Mouse (Mus musculus) urinary bladder, postnatal 4 days (tissue): ENCODE results near the gene Tagln2.

Experiments
- DNase-seq, 2 experiments: peaks; one replicate each; pipeline ENCODE4 v3.0.0; 2021 to 2022; ENCODE audit warnings: low spot score in 2 of 2

The Tagln2 gene

GRCm38 (mm10) chr1:172499765-172500441, at the start of gene Tagln2:
Gene Tagln2, plus strand, starts transcription at chr1:172500047.
- peak; percentile 86 to 87 for DNase-seq

DNA sequence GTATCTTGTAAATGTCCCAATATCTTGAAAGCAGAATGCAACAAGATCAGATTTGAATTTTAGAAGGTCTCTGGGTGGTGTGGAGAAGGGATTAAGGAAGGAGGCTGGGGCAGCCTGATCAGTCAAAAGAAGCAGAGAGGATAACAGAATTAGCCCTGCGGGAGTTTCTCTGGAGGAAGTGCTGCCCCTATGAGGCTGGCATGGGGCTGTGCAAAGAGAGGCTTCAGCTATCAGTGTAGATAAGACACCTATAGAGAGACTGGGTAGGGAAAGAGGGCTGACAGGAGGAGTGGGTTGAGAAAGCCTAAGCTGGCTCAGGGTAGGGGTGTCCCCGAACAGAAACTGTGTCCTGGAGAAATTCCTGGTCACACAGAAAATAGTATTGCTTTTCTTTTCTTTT, 49.6 kb upstream of the Tagln2 start:
- DNase-seq = no peak

- DNase-seq = no peak
Observed at GRCm38 (mm10) chr1:172450848-172451470, 48.9 kb upstream of the Tagln2 start.

GRCm38 (mm10) chr1:172452911-172453310, 46.9 kb upstream of the Tagln2 start:
- DNase-seq = no peak

DNA sequence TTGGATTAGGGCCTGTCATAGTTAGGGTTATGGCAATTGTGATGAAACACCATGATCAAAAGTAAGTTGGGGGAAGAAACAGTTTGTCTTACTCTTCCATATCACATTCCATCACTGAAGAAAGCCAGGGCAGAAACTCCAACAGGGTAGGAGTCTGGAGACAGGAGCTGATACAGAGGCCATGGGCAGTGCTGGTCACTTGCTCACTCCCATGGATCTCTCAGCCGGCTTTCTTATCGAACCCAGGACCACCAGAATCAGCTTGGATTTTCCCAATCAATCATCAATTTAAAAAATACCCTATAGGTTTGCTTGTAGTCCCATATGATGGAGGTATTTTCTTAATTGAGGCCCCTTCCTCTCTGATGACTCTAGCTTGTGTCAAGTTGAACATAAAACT, 46.0 kb upstream of the Tagln2 start:
- DNase-seq = no peak

DNA sequence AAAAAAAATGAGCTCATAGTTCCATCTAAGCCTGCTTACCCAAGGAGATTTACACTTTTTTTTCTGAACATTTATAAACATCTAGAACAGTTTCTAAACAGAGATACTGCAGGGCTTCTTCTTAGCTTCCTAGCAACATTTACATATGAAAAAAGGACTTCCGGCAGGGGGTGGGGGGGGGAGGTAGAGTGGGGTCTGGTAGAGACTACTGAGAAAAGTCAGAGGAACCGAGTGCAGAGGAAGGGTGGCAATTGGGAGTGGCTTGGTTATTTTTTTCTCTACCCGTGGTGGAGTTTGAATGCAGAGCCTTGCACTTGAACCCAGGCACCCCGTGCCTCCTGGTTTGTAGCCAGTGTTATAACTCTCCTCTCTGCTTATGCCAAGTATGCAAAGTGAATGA, 44.4 kb upstream of the Tagln2 start:
- no peak for DNase-seq

GRCm38 (mm10) chr1:172456001-172456677, 43.7 kb upstream of the Tagln2 start:
- DNase-seq = no peak

GRCm38 (mm10) chr1:172457196-172457595, 42.7 kb upstream of the Tagln2 start:
- DNase-seq = no peak

DNA sequence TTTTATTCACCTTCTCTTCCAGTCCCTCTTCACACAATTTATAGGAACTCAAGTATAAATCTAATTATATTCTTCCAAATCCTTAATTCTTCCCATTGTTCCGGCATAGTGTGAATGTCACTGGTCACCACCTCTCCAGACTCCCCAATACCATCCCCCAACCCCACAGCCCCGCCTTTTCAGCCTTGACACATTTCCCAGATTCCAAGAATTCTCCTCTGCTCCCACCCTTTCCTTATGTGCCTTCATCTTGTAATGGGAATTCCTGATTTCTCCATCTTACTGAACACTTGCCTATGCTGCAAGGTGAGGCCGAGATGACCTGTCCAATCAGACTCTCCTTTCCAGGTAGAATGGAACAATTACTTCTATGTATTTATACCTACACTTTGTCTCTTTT, 41.8 kb upstream of the Tagln2 start:
- DNase-seq = no peak

- DNase-seq = no peak
Observed at GRCm38 (mm10) chr1:172461602-172462001, 38.2 kb upstream of the Tagln2 start.

DNA sequence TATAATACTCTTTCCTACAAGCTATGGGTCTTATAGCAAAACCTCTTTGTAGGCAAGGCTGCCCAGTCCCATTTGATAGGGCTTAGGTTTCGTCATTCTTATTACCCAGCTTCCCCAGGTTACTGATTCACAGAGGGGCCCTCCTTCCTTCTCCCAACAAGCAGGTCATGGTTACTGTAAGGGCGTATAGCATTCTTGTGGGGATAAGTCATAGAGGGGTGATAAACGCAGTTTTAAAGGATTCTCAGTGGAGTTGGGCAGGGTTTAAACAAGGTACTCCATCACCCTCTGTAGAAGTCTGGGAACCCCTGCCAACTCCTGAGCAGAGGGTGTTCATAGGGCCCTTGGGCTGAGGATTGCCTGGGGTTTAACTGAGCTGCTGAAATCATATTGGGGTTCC, 37.3 kb upstream of the Tagln2 start:
- DNase-seq = no peak

GRCm38 (mm10) chr1:172463387-172464333, 36.2 kb upstream of the Tagln2 start:
- no peak for DNase-seq

GRCm38 (mm10) chr1:172468301-172468877, 31.5 kb upstream of the Tagln2 start:
- DNase-seq = no peak

DNA sequence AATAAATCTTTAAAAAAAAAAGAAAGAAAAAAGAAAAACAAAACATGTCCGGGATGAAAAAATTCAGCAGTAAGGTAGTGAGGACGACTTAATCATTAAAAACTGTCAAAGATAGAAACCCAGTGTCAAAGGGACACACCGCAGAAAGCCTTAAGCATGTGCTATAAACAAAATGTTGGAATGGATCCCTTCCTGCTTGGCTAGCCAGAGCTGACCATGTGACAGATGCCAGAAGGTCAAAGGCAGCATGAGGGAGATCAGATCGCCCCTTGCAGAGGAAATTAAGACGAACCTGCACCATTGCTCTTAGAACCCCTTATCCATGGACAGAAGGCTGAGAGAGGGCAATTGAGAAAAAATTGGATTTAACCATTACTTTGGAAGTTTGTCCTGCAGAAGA, 30.5 kb upstream of the Tagln2 start:
- no peak for DNase-seq

- DNase-seq = no peak
Observed at GRCm38 (mm10) chr1:172469810-172470448, 29.9 kb upstream of the Tagln2 start.

DNA sequence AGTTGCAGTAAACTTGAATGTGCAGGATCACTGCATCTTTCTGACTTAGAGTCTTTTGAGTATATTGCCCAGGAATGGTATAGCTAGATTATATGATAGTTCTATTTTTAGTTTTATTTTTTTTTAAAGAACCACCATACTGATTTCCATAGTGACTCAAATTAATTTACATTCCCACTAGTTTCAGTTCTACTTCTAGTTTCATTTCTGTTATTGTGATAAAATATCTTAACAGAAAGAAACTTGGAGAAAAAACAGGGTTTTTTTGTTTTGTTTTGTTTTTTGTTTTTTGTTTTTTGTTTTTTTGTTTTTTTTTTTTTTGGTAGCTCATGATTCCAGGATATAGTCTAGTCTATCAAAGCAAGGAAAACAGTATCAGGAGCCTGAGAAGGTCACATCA, 26.9 kb upstream of the Tagln2 start:
- DNase-seq = no peak

DNA sequence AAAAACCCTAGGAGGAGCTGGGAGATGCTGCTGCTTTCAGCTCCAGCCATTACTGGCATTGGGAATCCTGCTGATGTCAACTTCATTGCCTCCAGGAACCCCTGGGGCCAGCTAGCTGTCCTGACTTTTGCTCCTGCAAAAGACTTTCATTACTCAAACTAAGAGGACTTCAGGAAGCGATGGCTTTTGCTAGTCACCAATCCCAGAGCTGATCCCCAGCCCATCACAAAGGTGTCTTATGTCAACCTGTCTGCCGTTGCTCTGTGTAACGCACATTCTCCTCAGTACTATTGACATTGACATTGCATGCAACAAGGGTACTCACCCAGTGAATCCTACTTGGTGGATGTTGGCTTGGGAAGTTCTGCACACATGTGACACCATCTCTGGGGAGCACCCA, 25.7 kb upstream of the Tagln2 start:
- no peak for DNase-seq

- no peak for DNase-seq
Observed at GRCm38 (mm10) chr1:172475054-172475741, 24.6 kb upstream of the Tagln2 start, which contains the start of gene Slamf9. Gene Slamf9, plus strand, starts transcription at chr1:172475358.

DNA sequence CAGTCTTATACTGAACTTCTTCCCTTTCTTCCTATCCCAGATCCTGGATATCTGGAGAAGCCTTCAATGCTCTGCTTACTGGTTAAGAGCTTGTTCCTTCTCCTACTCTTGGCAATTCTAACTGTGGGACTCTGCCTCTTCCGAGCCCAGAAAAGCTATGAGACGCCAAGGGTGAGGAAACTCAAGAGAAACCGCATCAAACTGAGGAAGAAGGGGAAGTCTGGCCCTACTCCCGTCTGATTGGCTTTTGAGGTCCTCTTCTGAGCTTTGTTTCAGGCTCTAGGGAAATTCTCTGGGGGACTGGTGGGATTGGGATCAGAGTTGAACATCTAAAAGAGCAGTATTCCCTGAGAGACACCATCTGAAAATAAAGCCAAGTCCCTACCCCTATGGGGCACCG, 21.8 kb upstream of the Tagln2 start:
- DNase-seq = no peak

DNA sequence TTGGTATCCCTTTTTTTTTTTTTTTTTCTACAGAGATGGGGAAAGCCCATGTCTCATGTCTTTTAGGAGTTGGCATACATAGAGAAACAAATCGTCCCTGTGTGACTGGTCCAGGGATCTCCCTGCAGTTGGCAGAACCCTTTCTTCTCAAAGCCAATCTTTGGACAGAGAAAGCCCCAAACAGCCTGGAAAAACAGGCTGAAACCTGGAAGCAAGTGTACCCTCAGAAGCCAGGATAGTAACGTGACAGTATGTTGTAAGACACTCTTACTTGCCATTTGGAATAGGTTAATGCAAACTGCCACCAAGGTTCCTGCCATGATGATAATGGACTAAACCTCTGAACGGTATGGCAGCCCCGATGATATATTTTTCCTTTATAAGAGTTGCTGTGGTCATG, 19.5 kb upstream of the Tagln2 start:
- no peak for DNase-seq
